Mouse (Mus musculus) ES-Bruce4 (cell line): ENCODE results near the gene Deaf1.

Source experiments
- CTCF ChIP-seq: IDR thresholded peaks from one replicate; pipeline ENCODE4 v1.8.1; 2011; ENCODE audit warnings: low read depth, low read length
- EP300 ChIP-seq: IDR thresholded peaks from 2 replicates; pipeline ENCODE4 v1.6.1; 2011; ENCODE audit warnings: low read depth, low read length; ENCODE audit not compliant: insufficient read depth

DNA sequence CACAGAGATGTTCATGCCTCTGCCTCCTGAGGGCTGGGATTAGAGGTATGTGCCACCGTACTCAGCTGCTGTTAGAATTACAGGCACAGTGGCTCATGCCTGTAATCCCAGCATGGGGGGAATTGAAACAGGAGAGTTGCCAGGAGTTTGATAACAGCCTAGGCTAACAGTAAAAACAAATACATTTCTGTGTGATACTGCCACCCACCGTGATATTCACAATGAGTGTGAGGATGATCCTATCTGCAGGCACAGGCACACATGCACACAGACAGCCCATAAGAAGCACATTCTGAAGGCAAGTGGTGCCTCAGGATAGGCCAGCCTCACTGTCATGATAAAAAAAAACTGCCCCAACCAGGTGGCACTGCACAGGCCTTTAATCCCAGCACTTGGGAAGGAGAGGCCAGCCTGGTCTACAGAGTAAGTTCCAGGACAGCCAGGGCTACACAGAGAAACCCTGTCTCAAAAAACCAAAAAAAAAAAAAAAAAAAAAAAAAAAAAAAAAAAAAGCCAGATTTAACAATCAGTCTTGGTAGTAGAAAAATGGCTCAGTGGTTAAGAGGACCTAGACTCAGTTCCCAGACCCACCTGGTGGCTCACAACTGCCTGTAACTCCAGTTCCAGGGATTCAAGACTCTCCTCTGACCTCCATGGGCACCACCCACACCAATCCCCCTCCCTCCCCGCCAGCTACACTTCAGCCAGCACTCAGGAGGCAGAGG is 29.4 kb downstream of the Deaf1 start:
- TF ChIP-seq CTCF: no peak
- TF ChIP-seq EP300: no peak
